14 mouse cellular contexts compared by ENCODE assay signal in genomic region chr12:52828944-52829736, GRCm38 (mm10).
DNase-seq lines count a peak whose midpoint lies in the region; ATAC-seq lines count a peak whose summit lies in the region.
"Had no signal": no experiment of that assay in that cellular context is flagged by ENCODE, and none has a peak within 500 bp of the region (broad histone marks: within the 10 kb centered on the region; RNA-seq: fewer than 3 reads in every experiment).

No protein-coding gene starts in this region.

- no peak for ATAC-seq in CD4-positive, CD25-positive, alpha-beta regulatory T cell, adult 4 months
- peak; percentile 81 for ATAC-seq in megakaryocyte progenitor cell, adult 5-6 weeks (replicated peaks; ENCODE audit: poor library complexity)
- no peak for ATAC-seq in neural tube, embryonic 15.5 days (ENCODE audit: low FRiP score)

- H3K27ac ChIP-seq in neural tube, embryonic 15.5 days (replicated peaks), result no peak overlapping the region
- H3K27ac ChIP-seq: embryonic facial prominence, embryonic 12.5 days; kidney, embryonic 15.5 days had no signal

- H3K9me3 ChIP-seq in neural tube, embryonic 15.5 days (replicated peaks), result no peaks in the 10 kb centered on the region
- H3K9me3 ChIP-seq: embryonic facial prominence, embryonic 12.5 days; kidney, embryonic 15.5 days had no signal

- H3K36me3 ChIP-seq in neural tube, embryonic 15.5 days, result no peaks in the 10 kb centered on the region
- H3K36me3 ChIP-seq: embryonic facial prominence, embryonic 12.5 days; kidney, embryonic 15.5 days had no signal

- no peaks in the 10 kb centered on the region for H3K27me3 ChIP-seq in neural tube, embryonic 15.5 days (replicated peaks)
- H3K27me3 ChIP-seq: embryonic facial prominence, embryonic 12.5 days; kidney, embryonic 15.5 days had no signal

- H3K9ac ChIP-seq in neural tube, embryonic 15.5 days (replicated peaks), result no peak overlapping the region
- H3K9ac ChIP-seq: embryonic facial prominence, embryonic 12.5 days; kidney, embryonic 15.5 days had no signal

- H3K4me3 ChIP-seq in neural tube, embryonic 15.5 days (replicated peaks), result no peak overlapping the region
- H3K4me3 ChIP-seq: embryonic facial prominence, embryonic 12.5 days; kidney, embryonic 15.5 days had no signal

- WGBS in neural tube, embryonic 15.5 days, result 79% methylated on average over 14 of the region's 14 CpGs

- no peak overlapping the region for H3K4me2 ChIP-seq in neural tube, embryonic 15.5 days
- H3K4me2 ChIP-seq: embryonic facial prominence, embryonic 12.5 days; kidney, embryonic 15.5 days had no signal

- peaks cover 14% of the 10 kb centered on the region for H3K4me1 ChIP-seq in neural tube, embryonic 15.5 days

- peak; percentile 14 for DNase-seq in CD4-positive, CD25-positive, alpha-beta regulatory T cell, adult 2 months (ENCODE audit: low read depth, low spot score)
- peak; percentile 13 to 20 for DNase-seq in thymus, adult 18-20 months
- no peak for DNase-seq in thymus, postnatal 10 days (ENCODE audit: low spot score in 2 of 2)
- DNase-seq in urinary bladder, postnatal 10 days (ENCODE audit: low spot score), result no peak
- DNase-seq in cerebellum, adult 9-10 months, result no peak
- DNase-seq: cerebellum, adult 11 months; heart, postnatal 10 days; lung, postnatal 36 days; right cerebral cortex, postnatal 4 days had no signal

Comparison
In these comparisons a context has a peak if more than half of its experiments do, and no peak if none do; other contexts are left out.
1. DNase-seq: peak in CD4-positive, CD25-positive, alpha-beta regulatory T cell, adult 2 months (single experiment) and thymus, adult 18-20 months (2 of 2); none in thymus, postnatal 10 days (0 of 2), urinary bladder, postnatal 10 days (single experiment) and cerebellum, adult 9-10 months (single experiment).